Mouse (Mus musculus): ENCODE measurements around the gene Adgrg3. TPM values are rescaled to one million over a fixed set of nuclear protein-coding genes. Genes with fewer than 3 reads are reported as not detected.

The Adgrg3 gene
- 142 and 175 TPM in 2 replicates for total RNA-seq (2014; fragmentation: Nextera tagmentation)
- 170 and 173 TPM in 2 replicates for total RNA-seq (2017)

GRCm38 (mm10) chr8:95017451-95017850 is at the start of gene Adgrg3:
Adgrg3 (plus strand) TSS chr8:95017692.
- ATAC-seq (replicated peaks; ENCODE audit: poor library complexity, severe bottlenecking): peak; percentile 38

GRCm38 (mm10) chr8:94973270-94973669 is 44.2 kb upstream of the Adgrg3 start:
- 0 out of 2 replicates have a peak, but pooled peaks have one; percentile 8 for ATAC-seq (replicated peaks; ENCODE audit: poor library complexity, severe bottlenecking)

- ATAC-seq (replicated peaks; ENCODE audit: poor library complexity, severe bottlenecking): no peak
These were observed 43.7 kb upstream of the Adgrg3 start for GRCm38 (mm10) chr8:94973786-94974185.

GRCm38 (mm10) chr8:94974467-94975165 is 42.9 kb upstream of the Adgrg3 start, which contains the start of gene Adgrg1:
Adgrg1 (plus strand) TSS chr8:94974751.
- no peak for ATAC-seq (replicated peaks; ENCODE audit: poor library complexity, severe bottlenecking)

GRCm38 (mm10) chr8:94976651-94977417 is 40.7 kb upstream of the Adgrg3 start:
- peak; percentile 20 for ATAC-seq (replicated peaks; ENCODE audit: poor library complexity, severe bottlenecking)

GRCm38 (mm10) chr8:94978131-94978530 is 39.4 kb upstream of the Adgrg3 start:
- no peak for ATAC-seq (replicated peaks; ENCODE audit: poor library complexity, severe bottlenecking)

GRCm38 (mm10) chr8:94978593-94979319 is 38.7 kb upstream of the Adgrg3 start:
- ATAC-seq (replicated peaks; ENCODE audit: poor library complexity, severe bottlenecking): peak; percentile 36

GRCm38 (mm10) chr8:94980176-94980575 is 37.3 kb upstream of the Adgrg3 start:
- ATAC-seq (replicated peaks; ENCODE audit: poor library complexity, severe bottlenecking): no peak

GRCm38 (mm10) chr8:94980976-94981375 is 36.5 kb upstream of the Adgrg3 start:
- ATAC-seq (replicated peaks; ENCODE audit: poor library complexity, severe bottlenecking): no peak

GRCm38 (mm10) chr8:94981848-94982247 is 35.6 kb upstream of the Adgrg3 start:
- ATAC-seq (replicated peaks; ENCODE audit: poor library complexity, severe bottlenecking): no peak

- ATAC-seq (replicated peaks; ENCODE audit: poor library complexity, severe bottlenecking): no peak
These were observed 34.3 kb upstream of the Adgrg3 start for GRCm38 (mm10) chr8:94983146-94983545.

- peak; percentile 67 for ATAC-seq (replicated peaks; ENCODE audit: poor library complexity, severe bottlenecking)
These were observed 33.5 kb upstream of the Adgrg3 start for GRCm38 (mm10) chr8:94983881-94984516.

GRCm38 (mm10) chr8:94985023-94985422 is 32.5 kb upstream of the Adgrg3 start:
- peak; percentile 45 for ATAC-seq (replicated peaks; ENCODE audit: poor library complexity, severe bottlenecking)

- no peak for ATAC-seq (replicated peaks; ENCODE audit: poor library complexity, severe bottlenecking)
These were observed 30.8 kb upstream of the Adgrg3 start for GRCm38 (mm10) chr8:94986676-94987075.

- ATAC-seq (replicated peaks; ENCODE audit: poor library complexity, severe bottlenecking): no peak
These were observed 29.9 kb upstream of the Adgrg3 start for GRCm38 (mm10) chr8:94987553-94987952.

GRCm38 (mm10) chr8:94988619-94989018 is 28.9 kb upstream of the Adgrg3 start:
- no peak for ATAC-seq (replicated peaks; ENCODE audit: poor library complexity, severe bottlenecking)

- no peak for ATAC-seq (replicated peaks; ENCODE audit: poor library complexity, severe bottlenecking)
These were observed 27.8 kb upstream of the Adgrg3 start for GRCm38 (mm10) chr8:94989711-94990110.

- peak; percentile 77 for ATAC-seq (replicated peaks; ENCODE audit: poor library complexity, severe bottlenecking)
These were observed 26.7 kb upstream of the Adgrg3 start for GRCm38 (mm10) chr8:94990598-94991453.

- no peak for ATAC-seq (replicated peaks; ENCODE audit: poor library complexity, severe bottlenecking)
These were observed 26.0 kb upstream of the Adgrg3 start for GRCm38 (mm10) chr8:94991454-94991994.

Measured in granulocyte monocyte progenitor cell, adult 5-6 weeks (primary cell).